Mouse (Mus musculus): ENCODE data around the gene Peli3.

Peli3 gene

DNA sequence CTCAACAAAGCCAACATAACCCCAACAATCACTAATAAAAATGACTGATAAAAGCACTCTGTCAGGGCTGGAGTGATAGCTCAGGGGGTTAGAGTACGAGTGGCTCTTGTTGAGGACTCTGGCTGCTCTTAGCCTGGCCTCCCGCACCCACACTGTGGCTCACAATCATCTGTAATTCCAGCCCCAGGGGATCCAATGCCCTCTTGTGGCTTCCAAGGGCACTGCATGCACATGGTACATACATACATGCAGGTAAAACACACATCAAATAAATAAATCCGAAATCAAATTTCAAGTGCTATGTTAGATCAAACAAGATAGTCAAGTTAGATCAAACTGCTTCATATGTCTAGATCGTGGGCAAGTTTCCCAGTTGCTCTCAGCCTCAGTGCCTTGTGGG is 34.8 kb downstream of the Peli3 start:
- peak; percentile 24 for DNase-seq

DNA sequence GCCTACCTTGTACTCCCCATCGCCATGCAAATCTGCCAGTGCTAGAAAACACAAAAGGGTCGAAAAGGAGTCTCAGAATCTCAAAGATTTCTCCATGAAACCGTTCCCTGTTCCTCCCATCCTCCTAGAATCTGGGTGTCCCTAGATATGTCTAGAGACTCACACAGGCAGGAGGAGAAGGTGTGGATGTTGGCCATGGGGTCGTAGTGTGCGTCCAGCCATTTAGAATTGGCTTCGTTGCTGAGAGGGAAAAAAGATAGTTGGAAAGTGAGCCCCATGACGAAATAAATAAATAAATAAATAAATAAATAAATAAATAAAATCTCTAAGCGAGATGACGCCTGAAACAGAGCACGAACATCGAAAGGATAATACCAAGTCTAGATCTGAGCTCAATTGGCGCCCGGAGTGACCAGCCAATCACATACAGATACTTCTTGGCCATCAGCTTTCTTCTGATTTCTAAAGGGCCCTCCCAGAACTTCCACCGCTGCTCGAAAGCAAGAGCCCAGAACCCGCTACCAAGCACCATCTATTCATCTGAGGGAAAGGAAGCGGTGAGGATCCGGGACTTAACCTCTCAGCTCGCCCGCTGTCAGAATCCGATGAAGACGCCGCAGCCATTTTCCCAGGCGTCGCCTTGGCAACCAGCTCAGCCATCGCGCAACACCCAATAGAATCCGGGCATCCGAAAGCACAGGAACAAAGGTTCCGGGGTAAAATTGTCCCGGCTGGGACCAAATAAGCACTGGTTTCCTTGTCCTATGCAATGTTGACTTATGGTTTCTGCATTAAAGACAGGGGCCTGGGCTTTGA is 36.7 kb downstream of the Peli3 start, which contains the start of gene Bbs1:
Bbs1 (minus strand) TSS at position 650 of the 816 bp plus-strand sequence.
- DNase-seq = peak; percentile 80

GRCm38 (mm10) chr19:4899888-4900287 is 43.0 kb downstream of the Peli3 start:
- no peak for DNase-seq

- no peak for DNase-seq
Observed at GRCm38 (mm10) chr19:4898972-4899371, 44.0 kb downstream of the Peli3 start.

DNA sequence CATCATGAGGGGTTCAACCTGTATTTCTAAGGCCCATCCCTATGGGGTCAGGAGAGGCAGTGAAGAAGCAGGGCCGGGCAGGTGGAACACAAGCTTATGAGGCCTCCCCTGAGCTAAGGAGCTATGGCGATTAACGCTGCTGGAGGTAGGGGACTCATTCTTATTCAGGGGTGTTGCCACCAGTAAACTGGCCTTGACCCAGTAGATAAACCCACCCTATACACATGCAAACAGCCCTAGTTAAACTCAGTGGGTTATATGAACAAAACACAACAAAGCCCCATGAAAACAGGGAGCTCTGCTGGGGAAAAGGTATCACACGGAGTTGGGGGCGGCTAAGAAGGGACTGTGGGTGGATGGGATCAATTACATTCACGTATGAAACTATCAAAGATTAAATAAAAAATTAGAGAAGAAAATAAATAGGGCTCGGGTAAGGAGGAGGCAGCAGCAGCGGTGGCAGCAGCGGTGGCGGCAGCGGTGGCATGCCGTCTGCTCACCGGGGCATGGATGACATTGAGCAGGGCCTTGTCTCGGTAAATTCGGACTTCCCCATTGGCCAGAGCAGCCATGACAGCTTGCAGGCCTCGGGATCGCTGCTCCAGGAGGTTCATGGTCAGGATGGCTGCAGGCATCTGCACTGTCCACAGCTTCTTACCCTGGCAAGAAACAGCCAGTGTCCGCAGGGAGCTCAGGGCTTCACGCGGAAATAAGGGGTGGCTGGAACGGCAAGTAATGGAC is 46.0 kb downstream of the Peli3 start:
- no peak for DNase-seq

DNA sequence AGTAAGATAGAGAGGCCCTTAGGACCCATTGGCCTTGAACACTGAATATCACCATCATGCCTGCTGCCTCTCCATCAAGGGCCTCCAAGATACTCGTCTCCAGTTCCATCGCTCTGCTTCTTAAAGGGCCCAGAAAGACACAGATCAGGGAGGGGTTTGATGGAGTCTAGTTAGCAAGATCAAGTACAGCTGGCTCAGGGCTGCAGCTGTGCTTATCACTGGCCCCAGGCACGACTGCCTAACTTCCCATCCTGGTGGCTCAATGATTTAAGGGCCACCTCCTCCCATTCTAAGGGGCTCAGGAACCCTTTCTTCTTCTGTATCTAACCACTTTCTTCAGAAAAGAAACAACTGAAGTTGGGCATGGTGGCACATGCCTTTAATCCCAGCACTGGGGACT is 51.1 kb downstream of the Peli3 start:
- DNase-seq = no peak

- no peak for DNase-seq
Observed at GRCm38 (mm10) chr19:4889791-4890190, 53.1 kb downstream of the Peli3 start.

DNA sequence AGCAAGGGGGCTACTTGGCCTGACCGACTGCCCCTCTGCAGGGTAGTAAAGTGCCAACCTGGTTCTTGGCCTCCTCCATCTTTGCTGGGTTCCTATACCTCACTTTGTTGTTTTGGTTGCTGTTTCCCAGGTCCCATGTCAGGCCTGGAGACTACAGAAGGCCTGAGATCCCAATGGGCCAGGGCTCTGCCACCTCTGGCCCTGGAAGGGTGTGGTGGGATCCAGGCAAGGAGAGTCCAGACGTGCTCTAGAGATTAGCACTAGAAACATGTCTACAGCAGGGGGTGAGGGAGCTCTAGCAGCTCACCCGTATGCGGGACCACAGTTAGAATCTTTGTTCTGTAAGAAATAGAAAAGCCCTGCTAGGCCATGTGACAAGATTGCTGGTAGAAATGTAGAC is 59.0 kb downstream of the Peli3 start:
- DNase-seq = no peak
